Mouse (Mus musculus): ENCODE data around the gene Mfsd10. TPM values are rescaled to one million over a fixed set of nuclear protein-coding genes. Genes with fewer than 3 reads are reported as not detected.

Gene Mfsd10
- polyA plus RNA-seq, 1 experiment from 2014 or later: 107 TPM

DNA sequence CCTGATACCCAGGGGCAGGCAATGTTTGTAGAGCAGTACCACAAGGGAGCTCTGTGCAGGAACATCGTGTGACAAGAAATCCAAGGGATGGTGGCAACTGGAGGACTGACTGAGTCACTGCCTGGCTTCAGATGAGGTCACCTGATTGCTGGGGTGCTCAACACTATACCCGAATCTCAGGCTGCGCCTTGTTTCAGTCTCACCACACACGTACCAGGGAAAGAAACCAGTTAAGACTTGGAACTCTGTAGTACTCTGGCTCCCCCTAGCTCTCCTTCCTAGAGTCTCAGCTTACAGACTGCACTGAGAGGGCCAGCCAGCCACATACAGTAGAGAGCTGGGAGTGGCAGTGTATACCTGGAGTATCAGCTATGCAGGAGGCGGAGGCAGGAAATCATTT, 5.9 kb upstream of the Mfsd10 start:
- no peak overlapping the region for H3K27ac ChIP-seq
- WGBS: 75% methylated on average over 5 of the region's 5 CpGs
- no peak overlapping the region for H3K9ac ChIP-seq (replicated peaks)
- H3K27me3 ChIP-seq: no peaks in the 10 kb centered on the region
- H3K9me3 ChIP-seq: no peaks in the 10 kb centered on the region
- H3K4me1 ChIP-seq (replicated peaks): no peaks in the 10 kb centered on the region
- peaks cover 94% of the 10 kb centered on the region for H3K36me3 ChIP-seq
- no peak overlapping the region for H3K4me3 ChIP-seq (replicated peaks)
- H3K4me2 ChIP-seq: no peak overlapping the region
- no peak; the same call in 1 of the 2 replicates for ATAC-seq (ENCODE audit: insufficient number of reproducible peaks, insufficient read depth, low FRiP score, low TSS enrichment, low read depth)

DNA sequence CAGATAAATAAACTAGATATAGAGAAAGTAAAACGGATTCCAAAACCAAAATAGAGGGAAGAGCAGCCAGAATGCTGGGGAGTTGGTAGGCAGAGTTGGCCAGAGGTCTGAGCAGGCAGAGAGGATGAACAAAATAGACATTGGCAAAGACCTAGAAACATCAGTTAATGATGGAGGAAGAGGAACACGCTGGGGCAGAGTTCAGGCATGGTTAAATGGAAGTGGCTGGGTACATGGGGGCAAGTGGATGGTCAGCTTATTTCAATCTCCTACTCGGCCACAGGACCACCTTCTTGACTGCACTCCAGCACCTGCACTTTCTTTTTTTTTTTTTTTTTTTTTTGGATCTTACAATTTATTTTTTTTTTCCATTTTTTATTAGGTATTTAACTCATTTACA, 5.0 kb upstream of the Mfsd10 start:
- no peak overlapping the region for H3K27ac ChIP-seq
- H3K9me3 ChIP-seq: no peaks in the 10 kb centered on the region
- peaks cover 91% of the 10 kb centered on the region for H3K36me3 ChIP-seq
- no peak overlapping the region for H3K9ac ChIP-seq (replicated peaks)
- 87% methylated on average over 3 of the region's 3 CpGs for WGBS
- no peak overlapping the region for H3K4me3 ChIP-seq (replicated peaks)
- H3K4me2 ChIP-seq: no peak overlapping the region
- peaks cover 7% of the 10 kb centered on the region for H3K4me1 ChIP-seq (replicated peaks)
- no peak for ATAC-seq (ENCODE audit: insufficient number of reproducible peaks, insufficient read depth, low FRiP score, low TSS enrichment, low read depth)
- H3K27me3 ChIP-seq: no peaks in the 10 kb centered on the region

DNA sequence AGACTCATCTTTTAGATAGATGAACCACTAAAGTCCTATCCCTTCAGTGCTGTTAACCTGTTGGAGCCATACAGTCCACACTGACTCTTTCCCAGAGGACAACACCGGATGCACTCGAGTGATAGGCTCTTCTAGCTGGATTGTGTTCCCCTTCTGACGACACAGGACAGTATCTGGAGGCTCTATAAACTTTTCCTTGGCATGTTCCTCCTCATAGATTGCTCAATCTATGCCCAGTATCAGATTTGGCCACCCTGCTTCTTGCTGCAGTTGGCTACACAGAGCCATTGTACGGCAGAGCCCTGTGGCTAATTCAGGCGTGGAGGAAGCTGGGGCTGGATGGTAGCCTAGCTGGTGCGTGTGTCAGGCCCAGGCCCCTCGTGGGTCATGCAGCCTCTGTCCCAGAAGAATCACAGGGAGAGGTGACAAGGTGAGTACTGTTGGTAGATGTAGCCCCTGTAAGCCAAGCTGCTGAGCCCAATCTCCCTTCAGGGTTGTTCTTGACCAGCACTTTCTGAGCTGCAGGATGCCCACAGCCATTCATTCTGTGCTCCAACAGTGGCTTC, 662 bp upstream of the Mfsd10 start:
- H3K9ac ChIP-seq (replicated peaks): peak overlapping the region; percentile 75
- H3K4me2 ChIP-seq: peak overlapping the region; percentile 86
- H3K4me3 ChIP-seq (replicated peaks): peak overlapping the region; percentile 66
- H3K27me3 ChIP-seq: no peaks in the 10 kb centered on the region
- no peaks in the 10 kb centered on the region for H3K9me3 ChIP-seq
- WGBS: 85% methylated on average over 7 of the region's 7 CpGs
- ATAC-seq (ENCODE audit: insufficient number of reproducible peaks, insufficient read depth, low FRiP score, low TSS enrichment, low read depth): no peak
- peaks cover 79% of the 10 kb centered on the region for H3K36me3 ChIP-seq
- H3K27ac ChIP-seq: peak overlapping the region; percentile 88
- H3K4me1 ChIP-seq (replicated peaks): peaks cover 20% of the 10 kb centered on the region

DNA sequence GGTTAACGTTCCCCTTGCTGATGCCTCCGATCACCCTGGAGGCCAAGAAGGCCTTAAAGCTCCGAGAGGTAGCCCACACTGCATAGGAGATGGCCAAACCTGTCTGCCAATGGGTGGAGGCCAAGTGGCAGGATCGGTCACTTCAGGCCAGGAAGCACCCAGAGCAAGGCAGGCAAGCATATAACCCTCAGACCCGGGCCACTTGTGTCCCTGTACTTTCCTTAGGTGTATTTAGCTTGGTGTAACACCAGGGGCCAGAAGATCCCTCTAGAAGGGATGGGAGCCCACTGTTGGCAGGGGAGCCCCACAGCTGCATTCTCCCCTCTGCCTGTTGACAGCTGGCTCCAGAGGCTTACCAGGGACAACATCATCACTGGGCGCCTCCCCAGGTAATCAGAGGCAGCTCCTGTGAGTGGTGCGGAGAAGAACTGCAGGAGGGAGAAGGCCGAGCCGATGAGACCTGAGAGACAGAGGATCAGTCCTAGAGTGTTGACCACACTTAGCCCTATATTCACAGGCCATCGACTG, 1.3 kb downstream of the Mfsd10 start:
- 61% methylated on average over 10 of the region's 10 CpGs for WGBS
- 0 out of 2 replicates have a peak overlapping the region, but pooled peaks have one; percentile 88 for H3K27ac ChIP-seq
- H3K9ac ChIP-seq (replicated peaks): peak overlapping the region; percentile 75
- peak overlapping the region; percentile 86 for H3K4me2 ChIP-seq
- H3K36me3 ChIP-seq: peaks cover 85% of the 10 kb centered on the region
- H3K9me3 ChIP-seq: no peaks in the 10 kb centered on the region
- ATAC-seq (ENCODE audit: insufficient number of reproducible peaks, insufficient read depth, low FRiP score, low TSS enrichment, low read depth): no peak
- H3K4me3 ChIP-seq (replicated peaks): peak overlapping the region; percentile 66
- H3K27me3 ChIP-seq: no peaks in the 10 kb centered on the region
- H3K4me1 ChIP-seq (replicated peaks): peaks cover 20% of the 10 kb centered on the region

DNA sequence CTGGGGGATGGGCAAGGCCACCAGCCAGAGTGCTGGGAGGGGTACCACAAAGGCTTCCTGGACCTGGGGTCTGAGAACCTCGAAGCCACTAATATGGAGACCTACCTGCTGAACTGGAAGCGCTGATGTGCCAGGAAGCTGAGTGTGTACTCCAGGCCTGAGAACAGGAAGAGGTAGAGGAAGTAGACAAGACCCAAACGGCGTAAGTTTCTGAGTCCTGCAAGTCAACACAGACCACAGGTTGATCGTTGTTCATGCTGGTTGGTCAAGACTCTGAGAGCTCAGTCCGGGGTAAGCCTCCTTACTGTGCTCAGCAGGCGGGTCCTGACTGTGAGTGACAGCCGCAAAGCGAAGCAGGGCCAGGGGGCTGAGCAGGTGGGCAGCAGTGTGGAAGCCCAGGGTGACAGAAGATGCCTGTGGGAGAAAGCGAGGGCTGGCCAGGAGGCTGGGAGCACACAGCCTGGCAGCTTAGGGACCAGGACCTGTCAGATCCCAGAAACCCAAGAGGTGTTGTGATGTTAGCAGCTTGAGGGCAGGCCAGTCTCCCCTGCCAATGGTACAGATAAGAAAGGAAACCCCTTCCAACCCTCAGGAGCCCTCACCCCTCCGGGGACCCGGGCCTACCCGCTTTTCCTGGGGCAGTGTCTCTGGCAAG, 2.1 kb downstream of the Mfsd10 start:
- H3K4me3 ChIP-seq (replicated peaks): no peak overlapping the region
- no peaks in the 10 kb centered on the region for H3K27me3 ChIP-seq
- H3K9me3 ChIP-seq: no peaks in the 10 kb centered on the region
- H3K9ac ChIP-seq (replicated peaks): no peak overlapping the region
- H3K4me1 ChIP-seq (replicated peaks): peaks cover 20% of the 10 kb centered on the region
- H3K36me3 ChIP-seq: peaks cover 85% of the 10 kb centered on the region
- no peak overlapping the region for H3K27ac ChIP-seq
- H3K4me2 ChIP-seq: peak overlapping the region; percentile 86
- ATAC-seq (ENCODE audit: insufficient number of reproducible peaks, insufficient read depth, low FRiP score, low TSS enrichment, low read depth): no peak
- WGBS: 93% methylated on average over 13 of the region's 13 CpGs

DNA sequence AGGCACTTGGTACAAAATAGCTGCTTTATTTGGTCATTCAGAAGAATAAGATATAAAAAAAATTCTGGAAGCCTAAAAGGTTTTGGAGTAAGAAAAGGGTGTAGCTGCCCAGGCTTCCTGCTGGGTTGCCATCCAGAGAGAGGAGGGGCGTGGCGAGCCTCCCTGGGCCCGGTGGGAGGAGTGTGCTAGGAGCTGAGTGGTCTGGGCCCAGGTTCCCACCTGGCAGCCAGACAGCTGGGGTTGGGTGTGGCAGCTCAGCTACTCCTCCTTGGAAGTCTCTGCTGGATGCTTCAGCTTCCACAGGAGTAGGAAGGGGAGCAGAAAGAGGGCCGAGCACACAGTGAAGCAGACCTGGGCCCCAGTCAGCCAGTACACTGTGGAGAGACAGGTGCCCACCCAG, 3.4 kb downstream of the Mfsd10 start:
- Histone ChIP-seq H3K4me3 (replicated peaks) (no peak overlapping the region), H3K4me1 (replicated peaks) (peaks cover 20% of the 10 kb centered on the region), H3K36me3 (peaks cover 85% of the 10 kb centered on the region), H3K9me3 (no peaks in the 10 kb centered on the region), H3K27me3 (no peaks in the 10 kb centered on the region), H3K27ac (no peak overlapping the region), H3K4me2 (no peak overlapping the region), H3K9ac (replicated peaks) (no peak overlapping the region)
- 73% methylated on average over 4 of the region's 4 CpGs for WGBS
- no peak for ATAC-seq (ENCODE audit: insufficient number of reproducible peaks, insufficient read depth, low FRiP score, low TSS enrichment, low read depth)

DNA sequence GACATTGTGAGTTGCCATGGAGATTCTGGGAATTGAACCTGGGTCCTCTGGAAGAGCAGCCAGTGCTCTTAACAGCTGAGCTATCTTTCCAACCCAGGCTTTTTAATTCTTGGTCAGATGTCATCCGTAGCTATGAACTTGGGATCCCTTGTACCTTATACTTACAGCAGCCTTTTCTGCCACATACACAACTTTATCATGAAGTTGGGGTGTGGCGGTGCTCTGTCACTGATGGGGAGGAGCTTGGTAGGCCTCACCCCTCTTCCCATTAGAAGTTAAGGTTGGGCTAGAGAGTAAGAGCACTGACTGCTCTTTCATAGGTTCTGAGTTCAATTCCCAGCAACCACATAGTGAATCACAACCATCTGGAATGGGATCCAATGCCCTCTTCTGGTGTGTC, 4.0 kb downstream of the Mfsd10 start:
- no peak overlapping the region for H3K9ac ChIP-seq (replicated peaks)
- no peak for ATAC-seq (ENCODE audit: insufficient number of reproducible peaks, insufficient read depth, low FRiP score, low TSS enrichment, low read depth)
- H3K4me1 ChIP-seq (replicated peaks): peaks cover 20% of the 10 kb centered on the region
- H3K9me3 ChIP-seq: no peaks in the 10 kb centered on the region
- H3K4me3 ChIP-seq (replicated peaks): no peak overlapping the region
- no peak overlapping the region for H3K27ac ChIP-seq
- H3K36me3 ChIP-seq: peaks cover 85% of the 10 kb centered on the region
- no peaks in the 10 kb centered on the region for H3K27me3 ChIP-seq
- H3K4me2 ChIP-seq: no peak overlapping the region
- WGBS: 85% methylated on average over 2 of the region's 2 CpGs

DNA sequence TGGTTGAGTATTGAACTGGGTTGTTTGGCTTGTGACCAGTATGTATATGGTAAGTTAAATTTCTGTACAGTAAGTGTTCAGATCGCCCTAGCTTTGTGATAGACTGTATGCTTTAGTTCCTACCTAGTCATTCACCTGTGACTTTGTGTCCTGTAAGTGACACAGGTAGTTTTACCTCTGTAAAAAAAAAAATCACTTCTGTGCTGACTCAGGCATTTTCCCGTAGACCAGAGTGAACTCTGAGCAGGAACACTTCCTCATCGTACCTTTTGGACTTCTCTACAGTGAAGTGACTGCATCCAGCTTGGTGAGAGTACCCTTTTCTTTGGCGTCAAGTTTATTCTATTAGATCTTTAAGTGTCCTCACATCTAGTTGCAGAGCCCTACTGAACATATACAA, 27.0 kb downstream of the Mfsd10 start:
- Histone ChIP-seq H3K9ac (replicated peaks) (no peak overlapping the region), H3K4me3 (replicated peaks) (no peak overlapping the region), H3K4me2 (no peak overlapping the region), H3K4me1 (replicated peaks) (no peaks in the 10 kb centered on the region), H3K27ac (no peak overlapping the region), H3K27me3 (no peaks in the 10 kb centered on the region), H3K36me3 (peaks cover 79% of the 10 kb centered on the region), H3K9me3 (no peaks in the 10 kb centered on the region)
- 90% methylated on average over 4 of the region's 4 CpGs for WGBS
- no peak for ATAC-seq (ENCODE audit: insufficient number of reproducible peaks, insufficient read depth, low FRiP score, low TSS enrichment, low read depth)

DNA sequence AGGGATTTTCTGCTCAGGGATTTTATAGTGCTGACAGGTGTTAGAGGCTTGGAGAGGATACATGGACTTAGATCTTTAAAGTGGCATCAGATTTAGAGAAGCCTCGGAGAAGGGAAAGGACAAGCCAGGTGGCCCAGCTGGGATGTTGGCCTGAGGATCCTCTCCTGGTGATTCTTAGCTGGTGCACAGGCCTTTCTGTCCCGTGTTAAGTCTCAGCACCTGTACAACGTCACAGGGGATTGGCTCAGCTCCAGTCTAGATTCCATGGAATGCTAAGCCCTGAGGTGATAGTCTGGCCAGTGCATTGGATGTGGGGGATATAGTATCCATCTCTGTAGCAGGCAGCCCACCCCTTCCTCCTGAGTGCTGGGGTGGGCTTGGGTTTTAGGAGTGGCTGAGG, 28.8 kb downstream of the Mfsd10 start:
- 71% methylated on average over 3 of the region's 3 CpGs for whole genome bisulfite sequencing
- Histone ChIP-seq H3K4me2 (no peak overlapping the region), H3K9ac (replicated peaks) (no peak overlapping the region), H3K27ac (no peak overlapping the region), H3K36me3 (peaks cover 70% of the 10 kb centered on the region), H3K4me1 (replicated peaks) (no peaks in the 10 kb centered on the region), H3K9me3 (no peaks in the 10 kb centered on the region), H3K27me3 (no peaks in the 10 kb centered on the region), H3K4me3 (replicated peaks) (no peak overlapping the region)
- ATAC-seq (ENCODE audit: insufficient number of reproducible peaks, insufficient read depth, low FRiP score, low TSS enrichment, low read depth): no peak

DNA sequence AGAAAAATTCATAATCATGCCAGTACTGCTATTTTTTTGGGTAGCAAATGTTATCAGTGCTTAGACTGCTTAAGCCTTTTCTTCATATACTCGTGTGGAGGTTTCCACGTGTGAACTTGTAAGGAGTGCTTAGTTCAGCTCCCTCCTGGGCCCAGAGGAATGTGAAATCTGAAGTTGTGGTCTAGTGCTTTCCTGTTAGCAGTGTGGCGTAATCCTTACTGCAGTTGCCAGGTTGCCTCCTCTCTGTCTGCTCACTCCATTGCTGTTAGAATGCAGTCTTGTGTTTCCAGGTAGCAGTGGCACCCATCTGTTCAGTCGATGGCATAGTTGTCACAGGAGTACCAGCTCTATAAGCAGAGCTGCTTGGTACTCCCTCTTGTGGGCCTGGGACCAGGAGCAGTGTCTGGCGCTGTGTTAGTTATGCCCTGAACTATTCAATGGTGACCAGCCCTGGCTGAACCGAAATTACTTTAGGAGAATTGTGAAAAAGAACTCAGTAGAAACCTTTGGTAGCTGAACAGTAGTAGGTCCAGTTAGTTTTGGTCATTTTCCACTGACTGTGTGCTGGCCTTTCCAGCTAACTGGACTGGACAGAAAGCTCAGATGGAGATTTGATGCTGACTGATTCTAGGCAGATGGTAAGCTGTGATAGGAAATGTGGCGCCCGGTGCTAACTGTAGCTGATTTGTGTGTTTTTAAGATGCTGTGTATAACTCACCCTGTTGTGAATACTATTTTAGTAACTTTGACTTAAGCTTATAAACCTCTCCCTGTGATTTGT, 29.7 kb downstream of the Mfsd10 start:
- Histone ChIP-seq H3K9ac (replicated peaks) (no peak overlapping the region), H3K36me3 (peaks cover 73% of the 10 kb centered on the region), H3K4me1 (replicated peaks) (no peaks in the 10 kb centered on the region), H3K27ac (no peak overlapping the region), H3K9me3 (no peaks in the 10 kb centered on the region), H3K4me2 (no peak overlapping the region), H3K4me3 (replicated peaks) (no peak overlapping the region), H3K27me3 (no peaks in the 10 kb centered on the region)
- ATAC-seq (ENCODE audit: insufficient number of reproducible peaks, insufficient read depth, low FRiP score, low TSS enrichment, low read depth): no peak
- WGBS: 88% methylated on average over 8 of the region's 8 CpGs

DNA sequence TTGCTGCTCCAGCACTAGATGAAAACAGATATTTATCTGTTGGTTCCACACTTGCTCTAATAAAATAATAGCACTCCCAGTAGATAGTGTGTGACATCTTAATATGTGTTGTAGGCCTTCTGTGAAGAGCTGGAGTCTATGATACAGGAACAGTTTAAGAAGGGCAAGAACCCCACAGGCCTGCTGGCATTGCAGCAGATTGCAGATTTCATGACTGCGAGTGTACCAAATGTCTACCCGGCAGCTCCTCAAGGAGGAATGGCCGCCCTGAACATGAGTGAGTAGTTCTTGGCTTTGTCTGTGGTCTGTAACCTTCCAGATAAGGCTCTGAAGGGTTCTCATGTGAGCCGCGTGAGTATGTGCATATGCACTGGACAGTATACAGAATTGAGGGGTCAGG, 32.4 kb downstream of the Mfsd10 start:
- Histone ChIP-seq H3K4me3 (replicated peaks) (no peak overlapping the region), H3K36me3 (peaks cover 73% of the 10 kb centered on the region), H3K27ac (no peak overlapping the region), H3K4me2 (no peak overlapping the region), H3K9me3 (no peaks in the 10 kb centered on the region), H3K9ac (replicated peaks) (no peak overlapping the region), H3K4me1 (replicated peaks) (no peaks in the 10 kb centered on the region), H3K27me3 (no peaks in the 10 kb centered on the region)
- 88% methylated on average over 5 of the region's 5 CpGs for WGBS
- no peak for ATAC-seq (ENCODE audit: insufficient number of reproducible peaks, insufficient read depth, low FRiP score, low TSS enrichment, low read depth)

Data from limb, embryonic 12.5 days (tissue).